Mouse (Mus musculus): Measurements from ENCODE around the gene Casc3.

DNA sequence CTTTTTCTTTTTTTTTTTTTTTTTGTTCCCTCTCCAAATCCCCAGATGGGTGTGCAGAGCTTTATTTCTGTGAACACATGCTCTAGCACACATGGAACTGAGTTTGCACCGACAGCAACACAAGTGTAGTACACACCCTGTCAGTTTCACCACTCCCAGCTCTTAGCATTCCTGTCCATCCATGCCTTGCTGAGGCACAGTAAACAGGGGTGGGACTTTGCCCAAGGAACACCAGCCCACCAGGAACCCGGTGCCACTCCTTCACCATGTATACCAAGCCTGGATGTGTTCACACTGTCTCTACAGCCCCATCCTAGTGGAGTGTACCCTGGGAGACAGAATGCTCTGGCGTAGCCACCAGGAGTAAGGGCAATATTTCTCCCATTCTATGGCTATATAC lies 31.0 kb downstream of the Casc3 start:
- no peak for TF ChIP-seq CTCF (IDR thresholded peaks at IDR 0.05; ENCODE audit: low read depth)
- no peak for TF ChIP-seq EP300 (IDR thresholded peaks at IDR 0.05; ENCODE audit: low read depth)

All from liver, postnatal 0 days (tissue).